Mouse (Mus musculus) stomach, postnatal 0 days (tissue): ENCODE results near the gene Fuca2.

Experiments
- CTCF ChIP-seq: IDR thresholded peaks from 2 replicates; pipeline ENCODE4 v1.5.1; 2016; ENCODE audit warnings: antibody characterized with exemption, low read depth, mild to moderate bottlenecking, moderate library complexity
- EP300 ChIP-seq: optimal IDR thresholded peaks from 2 replicates; pipeline ENCODE3; 2016; ENCODE audit warnings: antibody characterized with exemption

GRCm38 (mm10) chr10:13470236-13470635 lies 29.1 kb upstream of the Fuca2 start:
- no peak for TF ChIP-seq CTCF
- TF ChIP-seq EP300, result no peak
